Mouse (Mus musculus) frontal cortex, adult (tissue): Measurements from ENCODE around the gene Gon4l.

ENCODE experiments used
- ATAC-seq: cut with Nextera tagmentation; 2 replicates; pipeline ENCODE4 v1.9.2; 2017; ENCODE audit warnings: mild to moderate bottlenecking, moderate library complexity, mixed read lengths; ENCODE audit not compliant: low TSS enrichment

The Gon4l gene

DNA sequence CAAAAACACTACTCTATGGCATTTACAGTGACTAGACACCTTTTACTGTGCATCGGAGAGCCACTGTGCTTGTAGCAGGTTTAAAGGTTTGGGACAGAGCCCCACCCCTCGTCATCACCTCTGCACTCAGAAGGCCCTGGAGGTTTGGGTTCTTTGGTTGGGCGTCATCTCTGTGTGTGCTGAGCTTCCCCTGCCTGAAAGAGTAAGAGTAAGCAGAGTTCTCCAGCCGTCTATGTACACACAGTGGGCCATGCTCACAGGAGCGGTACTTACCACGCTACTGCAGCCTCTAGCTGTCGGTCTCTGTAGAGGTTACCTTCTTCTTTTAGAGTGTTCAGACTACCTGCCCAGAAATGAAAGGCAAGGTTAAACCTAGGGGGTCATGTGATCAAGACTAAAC lies 77.6 kb downstream of the Gon4l start:
- ATAC-seq: no peak

DNA sequence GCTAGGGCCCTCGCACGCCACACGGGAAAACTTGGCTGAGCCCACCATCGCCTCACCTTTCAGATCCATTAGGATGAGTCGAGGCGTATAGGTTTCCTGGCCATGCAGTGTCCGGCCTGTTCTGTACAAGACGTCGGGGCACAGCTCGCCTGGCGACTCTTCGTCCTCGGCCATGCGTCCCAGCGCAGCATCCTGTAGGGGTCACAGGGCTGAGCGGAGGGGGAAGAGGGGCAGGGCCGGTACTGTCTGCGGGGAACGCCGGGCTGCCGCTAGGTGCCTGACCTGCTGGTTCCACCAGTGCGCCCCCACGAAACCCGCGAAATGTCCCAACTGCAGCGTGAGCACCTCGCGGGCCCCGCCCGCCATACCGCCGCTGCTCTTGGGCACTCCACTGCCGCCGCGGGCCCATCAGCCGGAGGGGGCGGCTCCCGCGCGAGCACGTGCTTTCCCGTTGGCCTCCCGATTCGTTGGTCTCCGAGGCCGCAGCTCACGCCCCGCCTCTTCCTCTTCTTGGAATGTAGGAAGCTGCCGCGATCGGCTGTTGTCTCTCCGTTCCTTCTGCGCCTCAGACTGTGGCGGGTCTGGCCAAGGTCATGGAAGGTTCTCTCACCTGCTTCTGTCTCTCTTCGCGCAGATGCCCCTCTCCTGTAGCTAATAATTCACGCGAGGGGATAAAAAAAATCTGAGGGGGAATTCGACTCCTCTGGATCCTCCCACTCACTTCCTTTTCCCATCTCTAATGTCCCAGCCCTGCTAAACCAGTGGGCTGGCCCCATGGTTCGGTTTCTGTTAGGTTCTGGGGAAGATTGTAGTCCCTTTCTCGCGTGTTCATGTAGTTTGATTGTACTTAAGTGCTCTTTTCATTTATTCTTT lies 78.7 kb downstream of the Gon4l start, which contains the start of gene Msto1:
Gene Msto1, minus strand, starts transcription at position 489 of the 873 bp plus-strand sequence.
- ATAC-seq: peak; percentile 98

DNA sequence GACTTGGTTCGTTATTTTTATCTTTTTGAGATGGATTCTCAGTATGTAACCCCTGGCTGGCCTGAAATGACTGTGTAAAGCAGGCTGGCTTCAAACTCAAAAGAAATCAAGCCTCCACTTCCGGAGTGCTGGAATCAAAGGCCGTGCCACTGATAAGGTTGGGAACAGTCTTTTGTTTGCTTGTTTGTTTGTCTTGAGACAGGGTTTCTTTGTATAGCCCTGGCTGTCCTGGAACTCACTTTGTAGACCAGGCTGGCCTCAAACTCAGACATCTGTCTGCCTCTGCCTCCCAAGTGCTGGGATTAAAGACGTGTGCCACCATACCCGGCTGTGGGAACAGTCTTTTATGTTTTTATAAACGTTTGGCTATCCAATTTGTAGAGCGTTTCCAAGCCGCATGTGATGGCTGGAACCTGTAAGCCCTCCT lies 79.4 kb downstream of the Gon4l start:
- no peak; the same call in 1 of the 2 replicates for ATAC-seq

DNA sequence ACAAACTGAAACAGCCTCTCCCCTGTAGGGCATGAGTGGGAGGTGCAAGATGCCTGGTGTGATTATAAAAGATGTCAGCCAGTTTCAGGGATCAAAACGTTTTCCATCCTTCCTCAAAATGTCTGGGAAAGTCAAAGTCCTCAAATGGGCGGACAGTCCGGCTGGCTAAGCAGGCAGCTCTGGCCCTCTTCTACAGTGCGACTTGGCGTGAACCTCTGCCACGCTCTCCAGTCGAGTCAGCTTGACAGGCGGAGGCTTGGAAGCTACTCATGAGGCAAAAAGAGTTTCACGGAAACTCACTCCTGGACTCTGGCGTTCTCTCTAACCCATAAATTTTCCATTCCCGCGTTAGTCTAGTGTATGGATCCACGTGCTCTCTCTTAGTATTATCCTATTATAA lies 84.0 kb downstream of the Gon4l start:
- no peak for ATAC-seq

DNA sequence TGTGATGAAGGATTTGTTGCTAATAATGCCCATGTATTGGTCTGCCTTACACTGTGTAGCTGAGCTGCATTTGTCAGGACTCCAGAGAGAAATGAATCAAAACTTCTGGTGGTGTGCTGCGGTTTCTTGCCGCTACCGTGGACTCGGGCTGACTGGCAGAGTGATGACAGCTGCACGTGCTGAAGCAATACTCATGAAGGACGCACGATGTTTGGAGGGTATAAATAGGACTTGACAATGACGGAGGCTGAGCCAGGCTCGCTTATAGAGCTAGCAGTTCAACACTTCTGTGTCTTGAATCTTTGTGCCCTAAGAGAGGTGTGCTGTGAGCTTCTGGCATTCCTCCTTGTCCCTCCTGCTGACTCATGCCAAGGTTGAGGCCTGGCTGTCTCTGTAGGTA lies 86.4 kb downstream of the Gon4l start:
- no peak for ATAC-seq

DNA sequence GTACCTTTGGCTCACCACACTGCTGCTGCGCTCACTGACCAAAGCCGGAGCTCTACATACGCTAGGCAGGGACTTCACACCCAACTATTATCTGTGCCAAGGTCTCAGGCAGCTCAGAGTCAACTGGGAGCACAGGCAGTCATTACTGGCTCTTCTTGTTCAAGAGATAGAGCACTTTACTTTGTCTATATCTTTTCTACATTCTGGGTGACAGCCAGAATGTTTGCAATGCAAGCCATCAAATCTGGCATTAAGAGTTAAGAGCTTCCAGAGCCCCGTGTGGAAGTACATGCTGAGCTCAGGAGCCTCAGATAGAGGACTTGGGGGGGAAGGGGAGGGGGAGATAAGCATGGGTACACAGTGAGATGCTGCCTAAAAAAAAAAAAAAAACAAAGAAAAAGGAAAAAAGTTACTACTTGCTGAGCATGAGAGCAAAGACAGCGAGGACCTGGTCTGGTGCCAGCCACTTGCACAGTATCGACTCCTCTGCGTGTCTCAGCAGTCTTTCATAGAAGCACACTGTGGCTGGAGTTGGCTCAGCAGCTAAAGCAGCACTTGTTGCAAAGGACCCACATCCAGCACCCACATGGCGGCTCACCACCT lies 89.1 kb downstream of the Gon4l start:
- no peak for ATAC-seq

DNA sequence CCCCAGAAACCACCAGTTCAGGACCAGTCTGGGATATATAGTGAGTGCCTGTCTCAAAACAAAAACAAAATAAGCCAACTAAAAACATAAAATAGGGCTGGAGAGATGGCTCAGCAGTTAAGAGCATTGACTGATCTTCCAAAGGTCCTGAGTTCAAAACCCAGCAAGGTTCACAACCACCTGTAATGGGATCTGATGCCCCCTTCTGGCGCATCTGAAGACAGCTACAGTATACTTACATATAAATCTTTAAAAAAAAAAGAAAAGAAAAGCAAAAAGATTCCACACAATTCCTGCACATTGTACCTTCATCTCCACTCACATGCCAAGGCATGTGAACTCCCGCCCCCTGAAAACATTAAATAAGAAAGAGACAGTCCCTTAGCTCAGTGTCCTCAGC lies 90.6 kb downstream of the Gon4l start:
- no peak for ATAC-seq

DNA sequence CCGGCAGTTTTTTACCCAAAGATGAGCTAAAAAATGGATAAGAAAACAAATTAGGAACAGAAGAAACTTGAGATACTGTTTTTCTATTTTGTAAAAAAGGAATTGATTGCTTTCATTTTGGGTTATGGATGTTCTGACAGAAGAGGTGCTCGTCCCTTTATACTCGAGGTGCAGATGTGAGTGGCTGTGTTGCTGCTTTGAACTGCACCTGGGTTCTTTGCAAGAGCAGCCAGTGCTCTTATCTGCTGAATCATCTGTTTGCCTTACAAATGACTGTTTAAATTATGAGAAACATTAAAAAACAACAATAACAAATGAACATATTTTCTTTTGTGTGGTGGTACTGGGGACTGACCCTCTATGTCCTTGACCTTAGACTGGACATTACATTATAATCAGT lies 94.5 kb downstream of the Gon4l start:
- no peak for ATAC-seq

DNA sequence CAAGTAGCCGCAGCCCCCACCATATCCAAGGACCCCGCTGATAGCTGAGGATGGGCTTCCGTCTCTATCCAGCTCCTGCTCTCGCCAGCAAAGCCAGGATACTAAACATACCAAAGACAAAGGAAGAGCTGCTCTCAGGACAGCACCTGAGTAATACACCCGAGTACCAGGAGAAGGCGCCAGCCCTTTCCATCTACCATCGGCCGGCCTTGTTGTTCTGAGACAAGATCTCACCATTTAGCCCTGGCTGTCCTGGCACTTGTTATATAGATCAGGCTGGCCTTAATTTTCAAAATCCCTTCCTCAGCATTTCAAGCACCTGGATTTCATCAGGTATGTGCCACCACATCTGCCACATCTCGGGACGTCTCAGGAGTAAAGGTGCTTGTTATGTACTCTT lies 104.0 kb downstream of the Gon4l start:
- ATAC-seq: no peak

DNA sequence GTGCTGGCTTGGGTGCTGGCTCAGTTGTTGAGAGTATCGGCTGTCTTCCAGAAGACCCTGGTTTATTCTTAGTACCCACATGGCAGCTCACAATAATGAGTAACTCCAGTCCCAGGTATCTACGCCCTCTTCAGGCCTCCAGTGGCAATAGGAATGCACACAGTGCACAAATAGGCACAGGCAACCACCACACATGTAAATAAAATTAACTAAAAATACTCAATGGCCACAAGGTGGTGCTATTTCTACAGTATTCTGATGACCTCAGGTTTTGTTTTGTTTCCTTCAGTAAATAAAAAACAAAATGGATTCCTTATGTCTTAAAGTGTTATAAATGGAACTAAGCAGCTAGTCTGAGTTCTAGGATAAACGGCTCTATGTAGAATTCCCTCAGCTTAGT lies 104.7 kb downstream of the Gon4l start:
- ATAC-seq: no peak

DNA sequence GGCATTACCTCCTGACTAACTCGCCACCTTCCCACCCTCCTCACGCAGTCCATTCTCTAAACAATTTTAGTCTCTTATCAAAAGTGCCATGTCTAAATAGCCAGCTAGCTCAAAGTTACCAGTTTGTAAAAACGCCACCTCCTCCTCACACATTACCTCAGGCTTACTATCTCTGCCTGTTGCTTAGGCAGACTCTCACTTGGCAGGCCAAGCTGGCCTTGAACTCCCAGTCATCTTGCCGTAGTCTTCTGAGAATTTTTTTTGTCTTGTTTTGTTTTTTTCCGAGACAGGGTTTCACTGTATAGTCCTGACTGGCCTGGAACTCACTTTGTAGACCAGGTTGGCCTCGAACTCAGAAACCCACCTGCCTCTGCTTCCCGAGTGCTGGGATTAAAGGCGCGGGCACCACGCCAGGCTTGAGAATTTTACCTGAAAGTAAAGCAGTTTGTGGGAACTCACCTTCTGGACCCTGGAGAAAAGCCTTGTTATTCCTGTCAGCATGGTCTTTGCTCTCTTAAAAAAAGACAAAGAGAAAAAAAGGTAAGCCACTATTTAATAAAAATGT lies 107.4 kb downstream of the Gon4l start:
- no peak for ATAC-seq

DNA sequence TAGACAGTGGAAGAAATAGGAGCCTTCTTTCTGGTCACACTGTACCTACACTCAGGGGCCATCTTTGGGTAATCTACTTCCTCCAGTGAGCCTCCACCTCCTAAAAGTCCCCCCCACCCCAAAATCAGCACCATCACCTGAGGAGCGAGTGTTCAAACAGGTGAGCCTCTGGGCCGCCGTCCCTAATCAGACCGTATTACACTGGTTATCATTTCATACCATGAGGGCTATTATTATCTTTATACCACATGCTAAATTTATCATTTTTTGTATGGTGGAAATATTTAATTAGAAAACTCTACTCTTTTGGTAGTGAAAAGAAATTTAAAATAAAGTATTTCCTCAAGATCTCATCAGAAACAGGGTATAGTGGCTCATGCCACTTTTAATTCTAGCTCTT lies 109.1 kb downstream of the Gon4l start:
- no peak for ATAC-seq

DNA sequence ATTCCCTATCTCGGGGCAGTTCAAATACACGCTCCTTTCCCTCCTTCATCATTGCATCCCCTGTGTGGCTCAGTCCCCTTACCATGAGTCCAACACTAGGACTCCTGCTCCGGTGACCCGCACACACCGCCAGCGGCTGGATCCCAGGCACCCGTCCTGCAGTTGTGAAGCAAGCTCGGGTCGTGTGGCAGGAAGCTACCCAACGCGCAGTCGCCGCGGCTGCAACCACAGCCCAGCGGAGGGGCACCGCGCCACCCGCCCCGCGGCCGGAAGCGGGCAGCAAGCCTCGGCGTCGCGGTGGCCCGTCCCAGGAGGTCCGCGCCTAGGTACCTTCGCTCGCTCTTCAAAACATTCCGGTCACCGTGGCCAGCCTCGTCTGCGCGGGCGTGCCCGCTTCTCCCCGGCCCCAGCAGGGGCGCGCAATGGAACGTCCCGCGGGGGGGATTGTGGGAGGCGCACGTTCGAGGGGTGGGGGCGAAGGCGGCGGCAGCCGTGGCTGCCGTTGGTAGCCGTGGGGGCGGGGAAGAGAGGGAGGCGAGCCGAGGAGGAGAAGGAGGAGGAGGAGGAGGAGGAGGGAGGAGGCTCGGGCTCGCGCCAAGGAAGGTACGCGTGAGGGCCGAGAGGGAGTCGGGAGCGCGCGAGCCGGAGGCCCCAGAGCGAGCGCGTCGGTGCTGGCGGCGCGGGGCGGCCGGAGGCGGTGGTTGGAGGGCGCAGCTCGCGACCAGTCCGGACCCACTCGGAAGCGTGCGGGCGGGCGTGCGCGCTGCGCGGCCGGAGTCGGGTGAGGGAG lies 115.0 kb downstream of the Gon4l start:
- ATAC-seq: peak; percentile 81

DNA sequence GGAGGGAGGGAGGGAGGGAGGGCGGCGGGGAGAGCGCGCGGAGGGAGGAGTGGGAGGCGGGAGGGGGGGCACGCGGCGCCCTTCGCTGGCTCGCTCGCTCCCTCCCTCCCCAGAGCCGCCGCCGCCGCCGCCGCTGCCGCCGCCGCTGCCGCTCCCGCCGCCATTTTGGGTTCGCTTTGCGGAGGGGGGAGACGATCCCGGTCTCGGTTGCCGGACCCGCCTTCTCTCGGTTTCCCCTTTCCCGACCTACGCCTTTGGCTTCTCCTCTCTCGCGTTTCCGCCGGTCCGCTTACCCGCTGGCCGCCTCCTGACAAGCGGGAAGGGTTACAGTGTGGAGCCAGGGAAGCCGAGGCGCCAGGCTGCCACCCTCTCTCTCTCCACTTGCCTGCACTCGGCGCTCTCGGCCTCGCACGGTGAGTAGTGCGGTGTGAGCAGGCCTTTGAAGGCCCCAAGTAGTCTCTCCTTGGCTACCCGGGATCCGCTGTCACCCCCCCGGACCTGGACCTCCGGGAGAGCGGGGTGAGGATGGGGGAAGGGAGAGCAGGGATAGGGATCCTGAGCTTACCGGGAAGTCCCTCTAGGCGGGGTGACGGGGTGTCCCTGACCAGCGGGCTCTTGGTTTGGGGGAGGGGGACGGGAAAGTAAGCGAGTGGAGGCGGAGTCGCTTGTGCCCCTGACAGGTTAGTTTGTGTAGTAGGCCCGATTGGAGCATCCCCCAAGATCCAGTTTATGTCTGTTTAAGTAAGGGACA lies 115.7 kb downstream of the Gon4l start, which contains the start of the genes Ash1l and Dap3:
Gene Ash1l, plus strand, starts transcription at position 47 of the 751 bp plus-strand sequence.
Gene Dap3, minus strand, starts transcription at position 606 of the 751 bp plus-strand sequence.
- peak; percentile 78 for ATAC-seq

DNA sequence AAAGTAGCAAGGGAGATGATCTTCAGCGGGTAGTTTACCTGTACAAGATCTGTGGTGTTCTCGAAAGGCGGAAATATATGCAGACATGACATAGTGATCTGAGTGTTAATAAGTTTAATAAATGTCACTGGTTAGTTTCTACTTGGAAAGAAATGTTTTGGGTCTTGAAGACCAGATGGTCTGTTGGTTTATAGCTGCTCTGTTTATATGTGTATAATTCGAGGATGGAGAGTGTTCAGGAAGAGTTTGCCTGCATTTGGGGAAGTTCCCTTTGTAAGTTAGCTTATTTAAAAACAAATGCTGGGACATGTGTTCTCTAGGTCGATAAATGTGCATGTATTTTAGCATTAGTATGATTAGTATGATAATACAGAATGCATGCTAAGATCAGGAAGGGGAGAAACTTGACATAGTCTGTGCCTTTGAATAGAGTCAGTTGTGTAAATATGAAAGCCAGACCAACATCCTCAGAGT lies 116.3 kb downstream of the Gon4l start:
- no peak for ATAC-seq

DNA sequence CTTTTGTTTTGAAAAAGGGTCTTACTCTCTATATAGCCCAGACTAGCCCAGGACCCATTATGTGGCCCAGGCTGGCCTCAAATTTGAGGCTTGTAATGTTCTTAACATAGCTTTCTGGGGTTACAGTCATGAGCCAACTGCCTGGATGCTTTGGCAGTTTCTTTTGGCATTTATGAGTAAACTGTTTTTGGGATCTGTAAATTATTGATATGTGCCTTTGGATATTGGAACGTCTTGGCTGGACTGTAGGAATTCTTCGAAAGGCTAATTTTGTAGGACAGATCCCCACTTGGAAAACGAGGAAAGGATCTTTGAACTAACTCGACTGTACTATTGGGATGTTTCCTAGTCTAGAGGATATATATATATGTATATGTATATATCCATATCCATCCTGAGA lies 118.2 kb downstream of the Gon4l start:
- ATAC-seq: no peak

DNA sequence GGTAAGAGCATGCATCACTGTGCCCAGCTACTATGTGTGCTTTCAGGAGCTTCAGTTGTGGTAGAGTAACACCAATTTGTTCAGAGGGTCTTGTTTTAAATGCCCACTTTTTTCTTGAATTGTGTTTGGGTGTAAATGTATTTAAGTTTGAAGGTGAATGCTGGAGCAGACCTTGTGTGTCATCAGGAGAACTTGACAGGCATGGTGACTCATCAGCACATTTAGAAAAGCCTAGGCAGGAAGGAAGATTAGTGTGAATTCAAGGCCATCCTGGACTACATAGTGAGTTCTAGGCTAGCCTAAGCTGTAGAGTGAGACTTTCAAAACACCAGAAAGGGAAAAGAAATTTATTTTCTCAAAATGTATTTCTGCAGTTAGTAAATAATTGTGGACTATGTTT lies 118.7 kb downstream of the Gon4l start:
- ATAC-seq: no peak
